Mouse (Mus musculus) gonadal fat pad, adult 2 months (tissue): Measurements from ENCODE around the gene Art4. TPM values are rescaled to one million over a fixed set of nuclear protein-coding genes. Genes with fewer than 3 reads are reported as not detected.
"Not testable (repeated sequence)": the region's sequence is repeated elsewhere in the genome, so short reads cannot be mapped to it uniquely, and the experiment has no call there.

ENCODE experiments used
- DNase-seq: peaks from one replicate; pipeline ENCODE4 v3.0.0-alpha.2; 2012; ENCODE audit warnings: low read depth
- polyA plus RNA-seq: library from polyadenylated mRNA; depleted of rRNA; stranded (reverse); fragments of >200 nt; gene quantifications from 2 replicates; pipeline ENCODE4 v1.2.3, GENCODE M21; 2012; rRNA removed

Art4 gene
- 10.3 and 12.8 TPM in 2 replicates for polyA plus RNA-seq

- DNase-seq: no peak
Observed at GRCm38 (mm10) chr6:136857186-136857872, at the start of gene Art4. Art4 (minus strand) TSS chr6:136857733.

- DNase-seq: no peak
Observed at GRCm38 (mm10) chr6:136906937-136907293, 49.4 kb upstream of the Art4 start.

DNA sequence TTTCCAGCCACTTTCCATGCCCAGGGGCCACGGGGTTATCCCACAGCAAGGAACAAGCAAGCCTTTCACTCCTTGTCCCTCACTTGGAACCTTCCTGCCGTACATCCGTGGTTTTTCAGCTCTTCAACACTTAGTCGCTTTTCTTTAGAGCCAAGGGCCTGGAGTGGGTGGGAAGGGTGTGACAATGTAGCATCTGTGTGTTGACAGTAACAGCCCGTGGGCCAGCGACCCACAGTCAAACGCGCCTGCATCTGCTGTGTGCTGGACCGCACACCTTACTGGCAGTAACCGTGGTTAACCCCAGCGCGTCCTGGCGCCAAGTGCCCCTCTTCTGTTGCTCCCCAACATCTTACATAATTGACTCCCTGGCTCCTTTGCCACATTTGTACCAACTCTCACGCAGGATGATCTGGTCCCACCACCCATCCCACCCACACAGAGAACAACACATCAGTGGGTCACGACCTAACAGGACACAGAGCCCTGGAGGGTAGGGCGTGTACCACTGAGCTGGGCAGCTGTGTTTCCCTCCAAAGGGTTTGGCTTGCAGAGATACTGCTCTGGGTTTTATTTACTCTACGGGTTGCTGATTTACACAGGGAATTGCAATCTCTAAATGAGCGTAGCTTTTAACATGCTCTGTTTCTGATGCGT, 48.9 kb upstream of the Art4 start:
- no peak for DNase-seq

DNA sequence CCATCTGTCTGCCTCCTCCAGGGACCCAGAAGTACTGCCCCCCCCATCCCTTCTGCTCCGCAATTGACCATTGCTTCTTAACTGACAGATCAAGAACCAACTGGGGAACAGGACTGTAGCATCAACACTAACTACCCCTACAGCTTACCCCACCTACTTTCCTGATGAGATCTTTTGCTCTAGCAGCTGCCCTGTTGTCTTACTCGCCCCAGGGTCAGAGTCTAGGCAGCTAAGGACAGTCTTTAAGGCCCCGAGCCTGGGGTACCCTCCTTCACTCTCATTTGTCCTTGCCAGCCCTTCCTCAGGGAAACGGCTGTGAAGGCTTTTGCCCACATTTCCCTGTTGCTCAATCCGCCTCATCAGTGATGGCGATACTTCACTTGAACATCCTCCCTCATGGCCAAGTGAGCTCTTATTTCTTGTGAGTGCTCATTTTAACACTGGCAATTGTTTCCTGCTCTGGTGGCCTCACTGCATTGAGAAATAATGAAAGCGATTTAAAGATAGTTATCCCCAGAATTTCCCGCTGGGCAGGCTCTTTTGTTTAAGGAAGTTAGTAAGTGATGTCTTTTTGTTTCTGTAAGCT, 46.4 kb upstream of the Art4 start:
- DNase-seq: no peak

GRCm38 (mm10) chr6:136902527-136902926, 45.0 kb upstream of the Art4 start:
- DNase-seq: no peak

DNA sequence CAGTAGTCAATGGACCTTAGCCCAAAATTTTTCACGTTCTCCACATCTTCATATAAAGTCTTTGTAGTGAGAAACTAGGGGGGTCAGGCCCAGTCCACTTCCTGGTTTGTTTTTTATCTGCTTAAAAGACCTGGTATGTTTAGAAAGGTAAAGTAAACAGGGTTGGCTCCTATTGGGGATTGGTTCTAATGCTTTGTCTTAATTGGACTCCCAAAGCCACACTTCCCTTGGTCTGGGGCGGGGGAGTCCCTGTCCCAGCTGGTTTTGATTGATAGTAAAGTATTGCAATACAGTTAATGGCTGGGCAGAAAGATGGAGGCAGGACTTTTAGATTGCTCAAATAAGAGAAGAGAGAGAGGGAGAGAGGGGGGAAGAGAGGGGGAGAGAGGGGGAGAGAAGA, 43.5 kb upstream of the Art4 start:
- DNase-seq: no peak

- DNase-seq: no peak
Observed at GRCm38 (mm10) chr6:136900369-136901009, 43.0 kb upstream of the Art4 start.

DNA sequence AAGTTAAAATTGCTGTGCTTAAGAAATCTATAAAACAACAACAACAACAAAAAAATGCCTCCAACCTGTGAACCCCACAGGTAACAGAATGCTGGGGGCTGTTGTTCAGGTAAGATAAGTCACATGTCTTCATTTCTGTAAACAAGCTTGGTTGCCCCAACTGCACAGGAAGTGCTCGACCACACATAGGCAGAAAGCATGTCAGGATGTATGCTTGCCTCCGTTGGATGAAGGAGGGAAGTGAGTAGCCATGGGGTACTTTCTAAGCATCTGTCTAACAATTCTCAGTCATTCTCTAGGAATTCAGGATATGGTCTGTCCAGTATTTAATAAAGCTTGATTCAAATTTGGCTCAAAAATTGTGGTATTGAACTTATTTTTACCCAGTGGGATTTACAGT, 41.4 kb upstream of the Art4 start:
- DNase-seq: no peak

DNA sequence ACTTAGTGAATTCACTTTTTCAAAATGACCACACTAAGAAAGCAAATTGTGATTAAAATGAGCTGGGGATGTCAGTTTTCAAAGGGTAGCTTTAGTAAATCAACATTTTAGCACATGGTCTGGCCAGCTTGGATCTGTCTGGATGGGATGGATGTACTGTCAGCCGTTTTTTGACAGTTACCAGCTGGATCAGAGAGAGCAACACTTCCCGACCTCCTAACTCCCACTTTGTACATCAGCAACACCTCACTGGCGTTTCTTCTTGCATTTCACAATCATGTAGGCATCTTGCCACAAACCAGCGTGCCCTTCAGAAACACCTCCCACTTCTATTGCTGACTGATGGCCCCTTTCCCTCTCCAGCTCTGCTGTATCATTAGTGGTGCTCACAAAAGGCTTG, 40.7 kb upstream of the Art4 start:
- no peak for DNase-seq

DNA sequence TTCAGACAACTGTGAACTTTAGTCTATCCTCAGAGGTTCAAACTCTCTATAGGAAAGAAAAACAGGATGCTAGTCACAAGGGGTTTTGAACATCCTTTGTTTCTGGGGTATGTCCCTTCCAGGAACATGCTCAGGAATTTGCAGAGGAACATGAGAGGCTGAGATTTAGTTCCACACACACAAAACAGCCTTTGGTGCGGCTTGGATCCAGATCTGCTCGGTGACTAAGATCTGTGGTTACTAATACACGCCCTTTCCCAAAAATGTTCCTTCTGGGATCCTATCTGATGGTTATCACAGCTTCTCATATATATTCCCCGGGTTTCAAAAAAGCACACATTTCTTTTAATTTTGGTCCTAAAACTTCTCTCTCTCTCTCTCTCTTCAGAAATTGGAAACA, 40.3 kb upstream of the Art4 start:
- DNase-seq: no peak

- no peak for DNase-seq
Observed at GRCm38 (mm10) chr6:136894532-136895339, 37.2 kb upstream of the Art4 start.

DNA sequence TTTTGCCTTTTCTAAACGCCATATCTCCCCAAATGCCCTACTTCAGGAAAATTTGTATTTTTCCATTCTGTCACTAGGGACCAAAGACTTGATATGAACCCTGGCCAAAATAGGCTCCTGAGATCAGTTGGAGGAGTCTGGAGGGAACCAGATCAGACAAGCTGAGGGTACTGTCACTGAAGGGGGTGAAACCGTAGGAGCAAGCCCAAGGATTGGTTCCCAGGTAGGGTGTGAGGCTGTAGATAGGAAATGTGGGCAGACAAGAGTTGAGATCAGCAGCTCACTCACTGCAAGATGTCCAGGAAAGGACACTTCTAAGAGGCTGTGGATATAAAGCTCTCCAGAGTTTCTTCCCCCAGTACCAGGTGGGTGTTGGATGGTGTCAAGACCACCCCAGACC, 34.5 kb upstream of the Art4 start:
- no peak for DNase-seq

DNA sequence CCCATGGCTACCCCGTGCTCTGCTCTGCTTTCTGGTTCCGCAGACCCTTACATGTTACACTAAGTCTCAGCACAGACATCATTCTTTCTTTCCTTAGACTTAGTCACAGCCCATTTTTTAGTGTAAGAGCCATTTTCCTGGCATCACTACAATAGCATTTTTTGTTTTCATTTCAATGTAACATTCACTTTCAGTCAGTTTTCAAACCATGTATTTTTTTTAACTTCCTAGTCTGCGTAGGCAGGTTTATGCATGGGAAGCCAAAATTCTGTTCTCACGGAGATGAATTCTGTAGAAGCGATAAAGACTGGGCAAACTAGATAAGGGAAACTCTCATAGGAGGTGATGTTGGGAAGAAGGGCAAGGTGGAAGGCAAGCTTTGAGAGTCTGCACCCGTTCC, 32.0 kb upstream of the Art4 start:
- DNase-seq: no peak

- DNase-seq: no peak
Observed at GRCm38 (mm10) chr6:136889067-136889466, 31.5 kb upstream of the Art4 start.

DNA sequence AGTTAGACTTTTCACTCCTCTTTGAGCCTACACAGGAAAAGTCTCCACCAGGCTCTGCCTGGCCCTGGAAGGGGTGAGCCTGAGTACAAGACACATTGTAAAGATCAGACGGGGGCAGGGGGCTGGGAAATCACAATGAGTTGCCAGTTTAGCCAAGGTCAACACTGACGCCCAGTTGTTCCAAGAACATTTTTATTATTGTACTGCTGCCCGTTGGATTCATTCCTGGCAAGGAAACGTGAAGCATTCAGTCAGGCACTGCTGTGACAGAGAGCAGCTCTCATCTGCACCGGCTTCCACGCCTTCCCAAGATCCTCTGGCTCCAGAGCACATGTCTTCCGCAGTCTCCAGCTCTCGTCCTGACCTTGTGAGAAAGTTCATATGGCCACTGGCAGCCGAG, 30.3 kb upstream of the Art4 start:
- DNase-seq: no peak

- DNase-seq: not testable (repeated sequence)
Observed at GRCm38 (mm10) chr6:136884766-136885165, 27.2 kb upstream of the Art4 start.

DNA sequence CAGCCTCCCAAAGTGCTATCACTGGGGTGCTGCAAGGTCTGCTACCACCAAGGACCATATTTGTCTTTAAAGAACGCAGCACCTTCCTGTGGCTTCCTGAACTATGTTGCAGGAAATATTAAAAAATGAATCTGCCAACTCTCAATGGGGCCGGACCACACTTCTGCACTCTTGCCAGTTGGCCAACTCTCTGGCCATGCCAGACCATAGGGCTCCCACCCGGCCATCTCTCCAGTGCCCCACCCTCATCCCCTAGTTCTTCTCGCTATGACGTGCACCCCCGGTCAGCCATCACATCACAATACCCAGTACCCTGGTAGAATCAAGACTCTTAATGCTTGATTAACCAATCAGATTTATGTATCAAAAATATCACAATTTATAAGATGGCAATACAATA, 26.4 kb upstream of the Art4 start:
- no peak for DNase-seq

DNA sequence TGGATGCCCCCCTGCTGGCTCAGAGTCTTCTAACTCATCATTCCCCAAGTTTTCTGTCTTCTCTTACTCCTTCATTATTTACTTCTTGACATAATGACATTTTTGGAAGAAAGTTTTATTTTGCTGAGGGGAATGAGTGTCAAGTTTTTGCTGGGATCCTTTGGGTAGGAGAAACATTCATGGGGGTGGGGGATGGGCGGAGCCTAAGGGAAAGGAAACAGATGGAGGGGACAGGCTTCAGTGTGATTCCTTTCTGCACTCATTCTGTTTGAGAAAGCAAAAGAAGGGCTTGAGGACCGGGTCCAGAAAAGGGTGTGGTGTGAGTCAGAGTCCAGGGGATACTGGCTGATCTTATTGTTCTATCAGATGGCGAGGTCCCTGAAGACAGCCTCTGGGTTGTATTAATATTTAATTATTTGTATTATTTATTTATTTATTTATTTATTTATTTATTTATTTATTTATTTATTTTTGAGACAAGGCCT, 25.9 kb upstream of the Art4 start:
- DNase-seq: no peak

DNA sequence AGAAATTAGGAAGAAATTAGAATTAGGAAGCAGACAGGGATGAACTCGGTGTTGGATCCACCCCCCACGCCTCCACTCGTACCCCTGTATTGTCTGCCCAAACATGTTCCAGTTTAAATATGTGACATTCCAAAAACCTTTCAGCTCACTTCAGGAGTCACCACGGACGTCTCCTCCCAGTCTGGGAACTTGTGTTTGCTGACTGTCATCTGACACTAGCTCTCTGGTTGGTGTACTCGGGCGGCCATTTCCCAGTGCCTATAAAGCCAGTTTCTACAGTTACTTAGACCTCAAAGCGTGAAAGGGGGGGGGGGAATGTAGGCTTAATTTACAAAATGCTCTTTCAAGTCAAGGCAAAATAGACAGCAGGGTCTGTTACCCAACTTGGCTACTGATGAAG, 24.1 kb upstream of the Art4 start:
- DNase-seq: no peak

GRCm38 (mm10) chr6:136875670-136876069, 18.1 kb upstream of the Art4 start, which contains the start of gene Mgp:
Mgp (minus strand) TSS chr6:136875823.
- no peak for DNase-seq

- DNase-seq: no peak
Observed at GRCm38 (mm10) chr6:136874599-136874998, 17.1 kb upstream of the Art4 start.

GRCm38 (mm10) chr6:136868921-136869320, 11.4 kb upstream of the Art4 start:
- no peak for DNase-seq
